Mouse (Mus musculus) heart, adult 2 months (tissue): ENCODE measurements around the gene Slc12a8. TPM values are rescaled to one million over a fixed set of nuclear protein-coding genes. Genes with fewer than 3 reads are reported as not detected.

ENCODE experiments used
- DNase-seq, 2 experiments: peaks; one replicate each; pipeline ENCODE4 v3.0.0; 2021
- H3K27ac ChIP-seq: fragments of 200-600 bp; 2 replicates; pipeline ENCODE4 v1.8.1; 2022
- H3K27me3 ChIP-seq: fragments of 200-500 bp; 2 replicates; pipeline ENCODE4 v1.6.1; 2012; ENCODE audit warnings: mild to moderate bottlenecking, low read length, inconsistent platforms, mixed read lengths; ENCODE audit not compliant: control insufficient read depth, insufficient read depth
- H3K36me3 ChIP-seq: fragments of 200-500 bp; 2 replicates; pipeline ENCODE4 v1.6.1; 2012; ENCODE audit warnings: low read length, inconsistent platforms; ENCODE audit not compliant: control insufficient read depth, insufficient read depth
- H3K4me1 ChIP-seq: fragments of 200-500 bp; 2 replicates; pipeline ENCODE4 v1.6.1; 2011; ENCODE audit warnings: low read length; ENCODE audit not compliant: control insufficient read depth, insufficient read depth
- H3K4me3 ChIP-seq: fragments of 200-600 bp; 2 replicates; pipeline ENCODE4 v1.8.1; 2022
- H3K79me2 ChIP-seq: fragments of 200-500 bp; replicated peaks from 2 replicates; pipeline ENCODE4 v1.6.1; 2012; ENCODE audit warnings: mild to moderate bottlenecking, inconsistent platforms, low read length, moderate library complexity, mixed read lengths; ENCODE audit not compliant: control insufficient read depth, insufficient read depth
- H3K9ac ChIP-seq: fragments of 200-500 bp; 2 replicates; pipeline ENCODE4 v1.6.1; 2012; ENCODE audit warnings: low read depth, mild to moderate bottlenecking, control low read depth, inconsistent platforms, low read length, mixed read lengths
- CTCF ChIP-seq: fragments of 200-600 bp; IDR thresholded peaks from 2 replicates; pipeline ENCODE4 v1.8.1; 2022; ENCODE audit warnings: antibody characterized with exemption, mild to moderate bottlenecking, moderate library complexity
- EP300 ChIP-seq: fragments of 200-500 bp; IDR thresholded peaks from 2 replicates; pipeline ENCODE4 v1.6.1; 2011; ENCODE audit warnings: low read depth, low read length, control low read depth; ENCODE audit not compliant: insufficient read depth
- POLR2A ChIP-seq: fragments of 200-500 bp; IDR thresholded peaks from 2 replicates; pipeline ENCODE4 v1.6.1; 2011; ENCODE audit warnings: mild to moderate bottlenecking, low read depth, low read length, control low read depth; ENCODE audit not compliant: insufficient read depth
- WGBS: fragments of 180-500 bp; shearing (Covaris S2); methylation state at CpG from one replicate; pipeline ENCODE4 v1.1.7; 2018; 5-methylcytosine and 5-hydroxymethylcytosine counted together
- intact Hi-C: fragments of 180-260 bp; cut with DNase I; formaldehyde crosslinking; loops from one replicate; pipeline ENCODE4 v1.15.1; 2025
- polyA plus RNA-seq: library from polyadenylated mRNA; depleted of rRNA; stranded (reverse); fragments of >200 nt; gene quantifications from 2 replicates; pipeline ENCODE4 v1.2.3, GENCODE M21; 2012; rRNA removed
- total RNA-seq, 2 experiments: library from RNA; stranded (reverse); gene quantifications; 2 replicates each; pipeline ENCODE4 v1.2.3; 2021

Gene Slc12a8
- total and polyA plus RNA-seq, 3 experiments: 0.31 to 0.66 (median 0.45) TPM

DNA sequence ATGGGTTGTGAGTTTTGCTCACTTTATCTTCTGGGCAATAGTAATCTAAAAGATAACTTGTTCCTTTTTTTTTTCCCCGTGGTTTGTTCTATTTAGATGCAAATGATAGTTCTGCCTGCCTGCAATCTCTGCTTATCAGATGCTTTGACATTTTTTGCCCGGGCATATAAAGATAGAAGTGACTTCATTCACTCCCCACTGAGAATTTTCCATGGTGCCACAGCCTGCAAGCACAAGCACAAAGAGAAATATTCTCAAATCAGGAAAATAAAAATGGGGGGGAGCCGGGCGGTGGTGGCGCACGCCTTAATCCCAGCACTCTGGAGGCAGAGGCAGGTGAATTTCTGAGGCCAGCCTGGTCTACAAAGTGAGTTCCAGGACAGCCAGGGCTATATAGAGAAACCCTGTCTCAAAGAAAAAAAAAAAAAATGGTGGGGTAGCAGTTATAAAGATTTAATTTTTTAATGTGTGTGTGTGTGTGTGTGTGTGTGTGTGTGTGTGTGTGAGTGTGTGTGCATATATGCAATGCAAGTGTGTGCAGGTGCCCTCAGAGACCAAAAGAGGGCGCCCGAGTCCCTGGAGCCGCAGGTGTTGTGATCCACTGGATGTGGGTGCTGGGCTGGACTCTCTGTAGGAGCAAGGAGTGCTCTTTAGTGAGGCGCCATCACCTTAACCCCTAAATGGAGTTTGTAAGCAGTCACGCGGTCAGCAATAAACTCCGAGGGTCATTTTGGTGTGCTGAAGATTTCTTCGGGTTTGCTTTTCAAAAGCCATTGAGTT, 189.2 kb downstream of the Slc12a8 start:
- H3K4me3 ChIP-seq: no peak overlapping the region
- intact Hi-C loops: no loop called here
- H3K27ac ChIP-seq: no peak overlapping the region
- TF ChIP-seq EP300 (no peak), CTCF (0 out of 2 replicates have a peak, but pooled peaks have one; percentile 6), POLR2A (no peak)
- no peak overlapping the region for H3K9ac ChIP-seq
- no peak for DNase-seq
- H3K36me3 ChIP-seq: peaks cover 56% of the 10 kb centered on the region
- no peaks in the 10 kb centered on the region for H3K27me3 ChIP-seq
- WGBS: 88% methylated on average over 14 of the region's 14 CpGs
- H3K4me1 ChIP-seq: peaks cover 44% of the 10 kb centered on the region
- H3K79me2 ChIP-seq: peaks cover 2% of the 10 kb centered on the region; the same call in 1 of the 2 replicates

DNA sequence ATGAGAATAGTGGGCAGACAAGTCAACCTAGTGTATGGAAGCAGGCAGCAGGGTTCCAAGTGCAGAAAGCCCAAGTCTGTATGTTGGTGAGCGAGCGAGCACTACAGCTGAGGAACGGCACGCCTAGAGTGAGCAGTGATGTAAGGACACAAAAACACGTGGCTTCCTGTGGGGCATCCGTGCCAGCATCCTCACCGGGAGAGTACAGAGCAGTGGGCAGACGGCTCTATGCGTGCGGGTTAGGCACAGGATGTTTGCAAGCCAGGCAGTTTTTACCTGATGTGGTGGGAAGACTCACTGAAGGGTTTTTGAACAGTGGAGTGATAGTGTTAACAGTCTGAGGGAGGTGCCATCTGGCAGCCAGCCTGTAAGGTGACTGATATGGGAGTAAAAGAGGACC, 190.9 kb downstream of the Slc12a8 start:
- Histone ChIP-seq H3K27ac (peak overlapping the region; percentile 38), H3K9ac (no peak overlapping the region), H3K36me3 (peaks cover 64% of the 10 kb centered on the region), H3K4me3 (no peak overlapping the region), H3K4me1 (peaks cover 44% of the 10 kb centered on the region), H3K27me3 (no peaks in the 10 kb centered on the region), H3K79me2 (peaks cover 2% of the 10 kb centered on the region; the same call in 1 of the 2 replicates)
- no peak for TF ChIP-seq POLR2A
- TF ChIP-seq EP300: no peak
- TF ChIP-seq CTCF: no peak
- WGBS: 34% methylated on average over 10 of the region's 10 CpGs
- DNase-seq: peak in 1 of 2 experiments; percentile 35
- intact Hi-C loops: no loop called here

DNA sequence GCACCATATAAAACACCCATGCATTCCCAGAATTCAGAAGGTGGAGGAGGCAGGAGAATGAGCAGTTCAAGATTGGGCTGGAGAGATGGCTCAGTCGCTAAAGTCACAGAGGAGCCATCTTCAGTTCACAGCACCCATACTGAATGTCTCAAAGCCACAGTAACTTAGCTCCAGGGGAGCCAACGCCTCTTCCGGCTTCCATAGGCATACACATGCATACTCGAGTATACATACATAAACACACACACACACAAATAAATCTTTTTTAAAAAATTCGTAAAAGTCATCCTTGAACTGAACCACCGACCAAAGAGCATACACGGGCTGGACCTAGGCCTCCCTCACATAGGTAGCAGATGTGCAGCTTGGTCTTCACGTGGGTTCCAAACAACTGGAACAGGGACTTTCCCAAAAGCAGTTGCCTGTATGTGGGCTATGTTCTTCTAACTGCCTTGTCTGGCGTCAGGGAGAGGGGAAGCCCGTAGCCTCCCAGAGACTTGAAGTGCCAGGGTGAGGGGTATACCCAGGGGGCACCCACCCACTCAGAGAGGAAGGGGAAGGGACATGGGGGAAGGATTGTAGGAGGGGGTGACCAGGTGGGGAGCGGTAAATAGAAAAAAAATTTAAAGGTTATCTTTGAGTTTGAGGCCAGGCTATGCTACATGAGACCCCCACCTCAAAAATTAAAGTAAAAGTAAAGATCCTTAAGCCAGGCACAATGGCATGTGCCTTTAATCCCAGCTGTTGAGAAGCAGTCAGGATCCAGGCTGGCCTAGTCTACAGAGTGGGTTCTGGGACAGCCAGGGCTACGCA, 191.7 kb downstream of the Slc12a8 start:
- H3K9ac ChIP-seq: no peak overlapping the region
- H3K4me1 ChIP-seq: peaks cover 45% of the 10 kb centered on the region
- 78% methylated on average over 12 of the region's 12 CpGs for WGBS
- TF ChIP-seq CTCF: no peak
- no peak for TF ChIP-seq EP300
- TF ChIP-seq POLR2A: no peak
- no peaks in the 10 kb centered on the region for H3K27me3 ChIP-seq
- peaks cover 63% of the 10 kb centered on the region for H3K36me3 ChIP-seq
- intact Hi-C loops: no loop called here
- no peak overlapping the region for H3K4me3 ChIP-seq
- peaks cover 2% of the 10 kb centered on the region; the same call in 1 of the 2 replicates for H3K79me2 ChIP-seq
- DNase-seq: no peak
- peak overlapping the region; percentile 38 for H3K27ac ChIP-seq

Other genes starting within 250 kb of the Slc12a8 start
- 10 to 100 TPM; 37.9 to 40.9 TPM for gene Zfp148, start 136.5 kb upstream of the Slc12a8 start, total RNA-seq
- gene Zfp148, start 136.5 kb upstream of the Slc12a8 start, polyA plus RNA-seq: 6.1 and 12.3 TPM in 2 replicates
- 100 to 1,000 TPM; 126 to 148 TPM for gene Heg1, start 167.0 kb downstream of the Slc12a8 start, total RNA-seq
- 60.6 and 123 TPM in 2 replicates for gene Heg1, start 167.0 kb downstream of the Slc12a8 start, polyA plus RNA-seq